Mouse (Mus musculus) heart, adult 2 months (tissue): Measurements from ENCODE around the gene Scly.

Source experiments
- CTCF ChIP-seq: fragments of 200-600 bp; IDR thresholded peaks from 2 replicates; pipeline ENCODE4 v1.8.1; 2022; ENCODE audit warnings: antibody characterized with exemption, mild to moderate bottlenecking, moderate library complexity
- EP300 ChIP-seq: fragments of 200-500 bp; IDR thresholded peaks from 2 replicates; pipeline ENCODE4 v1.6.1; 2011; ENCODE audit warnings: low read depth, low read length, control low read depth; ENCODE audit not compliant: insufficient read depth
- POLR2A ChIP-seq: fragments of 200-500 bp; IDR thresholded peaks from 2 replicates; pipeline ENCODE4 v1.6.1; 2011; ENCODE audit warnings: mild to moderate bottlenecking, low read depth, low read length, control low read depth; ENCODE audit not compliant: insufficient read depth

GRCm38 (mm10) chr1:91299026-91299706 is 1.0 kb downstream of the Scly start:
- TF ChIP-seq CTCF: no peak
- TF ChIP-seq POLR2A: no peak
- TF ChIP-seq EP300: no peak
